Mouse (Mus musculus) liver, embryonic 14.5 days (tissue): ENCODE measurements around the gene Lin37. TPM values are rescaled to one million over a fixed set of nuclear protein-coding genes. Genes with fewer than 3 reads are reported as not detected.
A peak's percentile ranks its signal among the peaks of the same experiment; 100 is the strongest.

Source experiments
- ATAC-seq: fragments of 200-750 bp; cut with Nextera tagmentation; 2 replicates; pipeline ENCODE4 v1.8.0; 2017; ENCODE audit warnings: moderate number of reproducible peaks, mild to moderate bottlenecking, moderate library complexity; ENCODE audit not compliant: insufficient read depth
- DNase-seq, 3 experiments: peaks; one replicate each; pipeline ENCODE4 v3.0.0-alpha.2; 2012 to 2013; ENCODE audit warnings: low read depth in 3 of 3, low spot score in 3 of 3
- H3K27ac ChIP-seq: fragments of 300-500 bp; sonication (generic); 2 replicates; pipeline ENCODE4 v1.5.1; 2014; ENCODE audit warnings: moderate library complexity, mild to moderate bottlenecking, control low read depth, inconsistent platforms
- H3K27me3 ChIP-seq: fragments of 300-500 bp; sonication (generic); 2 replicates; pipeline ENCODE4 v1.6.1; 2014; ENCODE audit warnings: mild to moderate bottlenecking, low read length, moderate library complexity; ENCODE audit not compliant: control insufficient read depth, insufficient read depth
- H3K36me3 ChIP-seq: fragments of 300-500 bp; sonication (generic); replicated peaks from 2 replicates; pipeline ENCODE4 v1.6.1; 2014; ENCODE audit warnings: low read depth; ENCODE audit not compliant: control insufficient read depth, insufficient read depth
- H3K4me1 ChIP-seq, 2 experiments: fragments of 200-500 bp in 1 of 2; fragments of 300-500 bp in 1 of 2; sonication (generic) in 1 of 2; replicated peaks; 2 replicates each; pipeline ENCODE4 v1.6.1; 2012 to 2014; ENCODE audit warnings: antibody characterized with exemption in 1 of 2, inconsistent platforms in 1 of 2, low read length in 1 of 2; ENCODE audit not compliant: control insufficient read depth in 2 of 2, insufficient read depth in 2 of 2
- H3K4me2 ChIP-seq: fragments of 300-500 bp; sonication (generic); 2 replicates; pipeline ENCODE4 v1.6.1; 2014; ENCODE audit warnings: low read depth, mild to moderate bottlenecking, control low read depth, moderate library complexity
- H3K4me3 ChIP-seq, 2 experiments: fragments of 200-500 bp in 1 of 2; fragments of 300-500 bp in 1 of 2; sonication (generic) in 1 of 2; 2 replicates each; pipeline ENCODE4 v1.5.1; 2012 to 2014; ENCODE audit warnings: low read depth in 2 of 2, low read length in 2 of 2, mild to moderate bottlenecking in 2 of 2, control low read depth in 1 of 2, inconsistent platforms in 1 of 2, moderate library complexity in 1 of 2; ENCODE audit not compliant: insufficient read depth in 1 of 2
- H3K9ac ChIP-seq: fragments of 300-500 bp; sonication (generic); replicated peaks from 2 replicates; pipeline ENCODE4 v1.6.1; 2014; ENCODE audit warnings: mild to moderate bottlenecking, control low read depth, moderate library complexity
- H3K9me3 ChIP-seq: fragments of 300-500 bp; sonication (generic); 2 replicates; pipeline ENCODE4 v1.6.1; 2016; ENCODE audit warnings: low read length, mixed read lengths; ENCODE audit not compliant: control insufficient read depth
- CTCF ChIP-seq: IDR thresholded peaks from 2 replicates; pipeline ENCODE4 v1.5.1; 2016; ENCODE audit warnings: antibody characterized with exemption, low read depth, control low read depth
- EP300 ChIP-seq: IDR thresholded peaks from 2 replicates; pipeline ENCODE4 v1.6.1; 2016; ENCODE audit warnings: antibody characterized with exemption, low read depth
- WGBS: fragments of 180-500 bp; shearing (Covaris S2); extraction: QIAGEN DNeasy Blood & Tissue Kit; methylation state at CpG from one replicate; pipeline ENCODE4 v1.1.7; 2014; ENCODE audit not compliant: insufficient replicate concordance; 5-methylcytosine and 5-hydroxymethylcytosine counted together
- polyA plus RNA-seq, 2 experiments: library from polyadenylated mRNA; depleted of rRNA in 1 of 2; stranded (reverse) in 1 of 2; unstranded in 1 of 2; fragments of >200 nt; fragmentation: Nextera tagmentation in 1 of 2; extraction: Ambion mirVana in 1 of 2; gene quantifications; 2 replicates each; pipeline versions ENCODE4 v1.2.1 to v1.2.3; 2012 to 2014

Gene Lin37
- polyA plus RNA-seq, 2 experiments, result 17.6 to 21.2 TPM

- Histone ChIP-seq H3K4me1 (peaks cover 0 to 4% of the 10 kb centered on the region in 2 experiments; a peak in 2 of 4 replicates), H3K36me3 (peaks cover 85% of the 10 kb centered on the region), H3K9me3 (no peaks in the 10 kb centered on the region), H3K4me3 (no peak overlapping the region), H3K9ac (no peak overlapping the region), H3K27me3 (no peaks in the 10 kb centered on the region), H3K27ac (no peak overlapping the region), H3K4me2 (no peak overlapping the region)
- WGBS, result 65% methylated on average over 2 of the region's 2 CpGs
- TF ChIP-seq CTCF (no peak), EP300 (no peak)
- no peak for ATAC-seq
- no peak for DNase-seq
Measured at GRCm38 (mm10) chr7:30572969-30573368, 13.3 kb upstream of the Lin37 start.

GRCm38 (mm10) chr7:30572389-30572788, 12.8 kb upstream of the Lin37 start:
- ATAC-seq (no peak), DNase-seq (no peak)
- no peak for TF ChIP-seq EP300
- 0 out of 2 replicates have a peak, but pooled peaks have one; percentile 6 for TF ChIP-seq CTCF
- no peak overlapping the region for H3K4me3 ChIP-seq
- no peaks in the 10 kb centered on the region for H3K9me3 ChIP-seq
- no peaks in the 10 kb centered on the region for H3K27me3 ChIP-seq
- 41% methylated on average over 5 of the region's 5 CpGs for WGBS
- H3K4me1 ChIP-seq, result peaks cover 0 to 4% of the 10 kb centered on the region in 2 experiments; a peak in 2 of 4 replicates
- no peak overlapping the region for H3K27ac ChIP-seq
- peaks cover 79% of the 10 kb centered on the region for H3K36me3 ChIP-seq
- no peak overlapping the region for H3K9ac ChIP-seq
- no peak overlapping the region for H3K4me2 ChIP-seq

- ATAC-seq (no peak), DNase-seq (no peak)
- Histone ChIP-seq H3K36me3 (peaks cover 36% of the 10 kb centered on the region), H3K4me2 (no peak overlapping the region), H3K27me3 (no peaks in the 10 kb centered on the region), H3K9ac (no peak overlapping the region), H3K27ac (no peak overlapping the region), H3K9me3 (no peaks in the 10 kb centered on the region), H3K4me3 (no peak overlapping the region), H3K4me1 (peaks cover 0 to 8% of the 10 kb centered on the region in 2 experiments; a peak in 2 of 4 replicates)
- no peak for TF ChIP-seq CTCF
- TF ChIP-seq EP300, result no peak
- WGBS, result 86% methylated on average over 11 of the region's 11 CpGs
Measured at GRCm38 (mm10) chr7:30567555-30567954, 7.9 kb upstream of the Lin37 start.

- H3K9ac ChIP-seq, result no peak overlapping the region
- no peak overlapping the region for H3K27ac ChIP-seq
- WGBS, result 79% methylated on average over 9 of the region's 9 CpGs
- TF ChIP-seq CTCF (no peak), EP300 (no peak)
- no peak overlapping the region for H3K4me3 ChIP-seq
- no peaks in the 10 kb centered on the region for H3K27me3 ChIP-seq
- H3K9me3 ChIP-seq, result no peaks in the 10 kb centered on the region
- H3K4me2 ChIP-seq, result no peak overlapping the region
- no peak for DNase-seq
- ATAC-seq, result no peak
- peaks cover 0 to 7% of the 10 kb centered on the region in 2 experiments; a peak in 2 of 4 replicates for H3K4me1 ChIP-seq
- H3K36me3 ChIP-seq, result peaks cover 27% of the 10 kb centered on the region
Measured at GRCm38 (mm10) chr7:30566033-30566432, 6.4 kb upstream of the Lin37 start.

- H3K4me2 ChIP-seq, result peak within 1 kb of the TSS; percentile 91
- no peak within 1 kb of the TSS for H3K4me3 ChIP-seq
Measured at GRCm38 (mm10) chr7:30564970-30565571, 5.4 kb upstream of the Lin37 start, which contains the start of gene Igflr1. Gene Igflr1 (plus strand): TSS chr7:30565427.

More at GRCm38 (mm10) chr7:30564970-30565571, 5.4 kb upstream of the Lin37 start, which contains the start of gene Igflr1:
- no peak for ATAC-seq
- DNase-seq, result no peak
- no peak within 1 kb of the TSS for H3K9ac ChIP-seq
- peaks cover 3 to 10% of the 10 kb centered on the region in 2 experiments; a peak in 3 of 4 replicates for H3K4me1 ChIP-seq
- H3K27me3 ChIP-seq, result no peaks in the 10 kb centered on the region
- H3K27ac ChIP-seq, result no peak within 1 kb of the TSS
- WGBS, result 83% methylated on average over 12 of the region's 12 CpGs
- H3K36me3 ChIP-seq, result peaks cover 19% of the 10 kb centered on the region
- TF ChIP-seq EP300 (no peak), CTCF (no peak)
- no peaks in the 10 kb centered on the region for H3K9me3 ChIP-seq
